Mouse (Mus musculus) liver, postnatal 0 days (tissue): ENCODE results near the gene Uqcc3. TPM values are rescaled to one million over a fixed set of nuclear protein-coding genes. Genes with fewer than 3 reads are reported as not detected.

Experiments
- ATAC-seq: fragments of 200-750 bp; cut with Nextera tagmentation; 2 replicates; pipeline ENCODE4 v1.8.0; 2017; ENCODE audit warnings: mild to moderate bottlenecking, moderate library complexity
- DNase-seq: peaks from one replicate; pipeline ENCODE4 v3.0.0-alpha.2; 2016
- H3K27ac ChIP-seq: fragments of 300-500 bp; sonication (generic); 2 replicates; pipeline ENCODE4 v1.5.1; 2014; ENCODE audit warnings: antibody characterized with exemption, moderate library complexity, mild to moderate bottlenecking, low read depth
- H3K27me3 ChIP-seq: fragments of 300-500 bp; sonication (generic); 2 replicates; pipeline ENCODE4 v1.6.1; 2014; ENCODE audit warnings: low read length, control low read depth, mixed read lengths; ENCODE audit not compliant: insufficient read depth
- H3K36me3 ChIP-seq: fragments of 300-500 bp; sonication (generic); replicated peaks from 2 replicates; pipeline ENCODE4 v1.6.1; 2014; ENCODE audit warnings: mild to moderate bottlenecking, control low read depth, low read length, moderate library complexity, mixed read lengths; ENCODE audit not compliant: insufficient read depth
- H3K4me1 ChIP-seq: fragments of 300-500 bp; sonication (generic); 2 replicates; pipeline ENCODE4 v1.6.1; 2014; ENCODE audit warnings: antibody characterized with exemption, mild to moderate bottlenecking, control low read depth; ENCODE audit not compliant: insufficient read depth
- H3K4me2 ChIP-seq: fragments of 300-500 bp; sonication (generic); 2 replicates; pipeline ENCODE4 v1.6.1; 2014; ENCODE audit warnings: low read depth, mild to moderate bottlenecking, low read length, moderate library complexity, mixed read lengths
- H3K4me3 ChIP-seq: fragments of 300-500 bp; sonication (generic); 2 replicates; pipeline ENCODE4 v1.5.1; 2014; ENCODE audit warnings: low read depth, low read length
- H3K9ac ChIP-seq: fragments of 300-500 bp; sonication (generic); replicated peaks from 2 replicates; pipeline ENCODE4 v1.6.1; 2014; ENCODE audit warnings: mild to moderate bottlenecking, moderate library complexity
- H3K9me3 ChIP-seq: fragments of 300-500 bp; sonication (generic); 2 replicates; pipeline ENCODE4 v1.6.1; 2016; ENCODE audit warnings: mild to moderate bottlenecking, control low read depth, low read length, mixed read lengths
- CTCF ChIP-seq: sonication (generic); IDR thresholded peaks from 2 replicates; pipeline ENCODE4 v1.5.1; 2016; ENCODE audit warnings: antibody characterized with exemption, low read depth
- EP300 ChIP-seq: IDR thresholded peaks from 2 replicates; pipeline ENCODE4 v1.6.1; 2016; ENCODE audit warnings: antibody characterized with exemption, low read depth, mild to moderate bottlenecking
- WGBS: fragments of 180-500 bp; shearing (Covaris S2); extraction: QIAGEN DNeasy Blood & Tissue Kit; methylation state at CpG from one replicate; pipeline ENCODE4 v1.1.7; 2014; ENCODE audit not compliant: insufficient replicate concordance; 5-methylcytosine and 5-hydroxymethylcytosine counted together
- polyA plus RNA-seq: library from polyadenylated mRNA; unstranded; fragments of >200 nt; fragmentation: Nextera tagmentation; extraction: Ambion mirVana; gene quantifications from 2 replicates; pipeline ENCODE4 v1.2.1, GENCODE M21; 2015

The Uqcc3 gene
- polyA plus RNA-seq, 1 experiment from 2014 or later: 48.6 TPM

DNA sequence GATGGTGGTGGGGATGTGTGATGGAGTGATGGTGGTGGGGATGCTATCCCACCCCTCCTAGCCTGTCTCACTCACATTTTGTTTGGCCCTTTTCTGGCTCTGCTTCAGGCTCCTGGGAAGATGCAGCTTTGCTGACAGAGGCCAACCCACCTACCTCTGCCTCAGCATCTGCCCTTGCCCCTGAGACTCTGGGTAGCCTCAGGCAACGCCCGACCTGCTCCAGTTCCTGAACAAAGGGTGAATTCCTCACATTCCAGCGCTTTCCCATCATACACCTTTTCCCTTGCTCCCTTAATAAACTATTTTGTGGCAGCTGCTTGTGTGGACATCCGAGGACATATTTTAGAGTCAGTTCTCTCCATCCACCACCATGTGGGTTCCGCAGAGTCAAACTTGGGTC, 32.4 kb downstream of the Uqcc3 start:
- 81% methylated on average over 5 of the region's 5 CpGs for WGBS
- ATAC-seq (no peak), DNase-seq (no peak)
- no peaks in the 10 kb centered on the region for H3K4me1 ChIP-seq
- no peaks in the 10 kb centered on the region for H3K27me3 ChIP-seq
- H3K4me3 ChIP-seq: no peak overlapping the region
- H3K36me3 ChIP-seq: peaks cover 20% of the 10 kb centered on the region
- TF ChIP-seq CTCF: no peak
- no peak for TF ChIP-seq EP300
- no peaks in the 10 kb centered on the region for H3K9me3 ChIP-seq
- no peak overlapping the region for H3K9ac ChIP-seq
- H3K4me2 ChIP-seq: no peak overlapping the region
- H3K27ac ChIP-seq: no peak overlapping the region

DNA sequence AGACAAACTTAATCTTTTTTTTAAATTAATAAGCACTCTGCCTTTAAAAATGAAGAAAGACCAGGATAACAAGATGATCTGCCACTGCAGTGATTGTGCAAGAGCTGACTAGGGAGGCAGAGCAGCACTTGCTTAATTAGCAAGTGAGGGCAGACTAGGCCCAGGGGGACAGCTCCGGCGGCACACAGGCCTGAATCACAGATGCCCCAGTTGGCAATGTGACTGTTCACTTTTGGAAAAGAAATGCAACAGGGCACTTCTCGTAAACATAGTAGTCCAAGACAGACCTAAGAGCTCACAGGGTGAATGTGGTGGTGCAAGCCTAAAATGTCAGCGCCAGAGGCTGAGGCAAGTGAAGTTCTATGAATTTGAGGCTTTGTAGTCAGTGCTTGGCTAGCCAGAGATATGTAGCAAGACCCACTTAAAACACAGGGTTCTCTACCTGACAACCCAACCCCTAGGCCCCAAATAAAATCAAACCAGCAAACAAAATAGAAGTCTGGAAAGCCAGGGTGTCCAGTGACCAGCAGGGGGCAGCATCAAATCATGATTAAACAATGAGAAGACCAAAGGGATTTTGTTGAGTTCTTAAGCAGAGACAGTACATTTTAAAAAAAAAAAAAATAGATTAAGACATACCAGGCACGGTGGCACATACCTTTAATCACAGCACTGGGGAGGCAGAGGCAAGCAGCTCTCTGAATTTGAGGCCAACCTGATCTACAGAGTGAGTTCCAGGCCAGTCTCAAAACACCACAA, 36.2 kb downstream of the Uqcc3 start:
- peak; percentile 83 for DNase-seq
- no peak overlapping the region for H3K9ac ChIP-seq
- WGBS: 55% methylated on average over 5 of the region's 5 CpGs
- H3K27me3 ChIP-seq: no peaks in the 10 kb centered on the region
- H3K4me3 ChIP-seq: no peak overlapping the region
- H3K4me2 ChIP-seq: no peak overlapping the region
- H3K27ac ChIP-seq: no peak overlapping the region
- peaks cover 15% of the 10 kb centered on the region for H3K4me1 ChIP-seq
- peak; percentile 22 for ATAC-seq
- H3K9me3 ChIP-seq: no peaks in the 10 kb centered on the region
- peaks cover 24% of the 10 kb centered on the region for H3K36me3 ChIP-seq
- TF ChIP-seq EP300 (no peak), CTCF (peak; percentile 82)

GRCm38 (mm10) chr19:8842961-8843360, 37.8 kb downstream of the Uqcc3 start:
- ATAC-seq: no peak
- TF ChIP-seq EP300: no peak
- no peak for TF ChIP-seq CTCF
- Histone ChIP-seq H3K9ac (no peak overlapping the region), H3K4me3 (no peak overlapping the region), H3K9me3 (no peaks in the 10 kb centered on the region), H3K27me3 (no peaks in the 10 kb centered on the region), H3K27ac (no peak overlapping the region), H3K4me2 (no peak overlapping the region), H3K36me3 (peaks cover 24% of the 10 kb centered on the region), H3K4me1 (peaks cover 28% of the 10 kb centered on the region)
- WGBS: 74% methylated on average over 6 of the region's 6 CpGs
- DNase-seq: no peak

GRCm38 (mm10) chr19:8841012-8841411, 39.7 kb downstream of the Uqcc3 start:
- peak overlapping the region; percentile 82 for H3K9ac ChIP-seq
- 83% methylated on average over 7 of the region's 7 CpGs for WGBS
- no peaks in the 10 kb centered on the region for H3K27me3 ChIP-seq
- H3K9me3 ChIP-seq: no peaks in the 10 kb centered on the region
- H3K36me3 ChIP-seq: peaks cover 5% of the 10 kb centered on the region
- DNase-seq: no peak
- TF ChIP-seq CTCF: no peak
- TF ChIP-seq EP300: no peak
- H3K27ac ChIP-seq: peak overlapping the region; percentile 71; the same call in 1 of the 2 replicates
- H3K4me3 ChIP-seq: peak overlapping the region; percentile 69
- ATAC-seq: no peak
- peak overlapping the region; percentile 93 for H3K4me2 ChIP-seq
- peaks cover 32% of the 10 kb centered on the region for H3K4me1 ChIP-seq

DNA sequence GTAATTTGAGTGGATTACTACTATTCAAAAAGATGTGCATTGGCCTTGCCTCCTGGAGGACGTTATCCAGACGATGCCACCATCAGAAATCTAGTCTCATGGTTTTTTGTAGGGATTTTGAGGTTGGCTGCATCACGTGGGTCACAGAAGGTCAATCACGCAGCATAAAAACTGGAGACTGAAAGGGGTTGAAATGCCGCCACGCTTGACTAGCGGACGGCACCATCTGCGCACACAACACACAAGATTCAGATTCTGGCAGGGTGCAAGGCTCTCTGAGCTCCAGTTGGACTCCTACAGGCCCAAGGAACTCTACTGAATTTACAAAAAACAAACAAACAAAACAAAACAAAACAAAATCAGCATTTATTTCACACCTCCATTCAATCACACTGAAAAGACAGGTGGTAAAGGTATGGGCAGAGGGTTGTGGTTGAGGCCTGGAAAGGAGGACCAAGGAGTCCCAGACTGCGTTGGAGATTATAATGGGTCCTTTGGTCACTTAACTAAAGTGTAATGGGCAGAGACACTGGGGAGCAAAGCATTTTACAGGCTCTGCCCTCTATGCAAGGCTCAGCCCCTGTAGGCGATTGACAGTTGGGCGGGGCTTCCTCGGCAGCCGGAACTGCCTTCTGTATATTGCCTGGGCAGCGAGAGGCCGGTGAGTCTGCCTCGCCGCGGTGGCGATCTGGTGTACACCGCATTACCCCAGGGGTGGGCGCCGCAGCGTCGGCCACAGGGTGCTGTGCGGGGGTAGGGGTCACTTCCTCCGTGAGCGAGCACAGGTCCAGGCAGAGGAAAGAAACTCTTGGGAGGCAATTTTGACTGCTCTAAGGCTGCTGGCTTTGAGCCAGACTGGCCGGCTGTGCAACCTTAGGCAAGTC, 40.6 kb downstream of the Uqcc3 start:
- H3K4me2 ChIP-seq: peak overlapping the region; percentile 93
- peaks cover 7% of the 10 kb centered on the region; the same call in 1 of the 2 replicates for H3K36me3 ChIP-seq
- peak overlapping the region; percentile 82 for H3K9ac ChIP-seq
- TF ChIP-seq CTCF (0 out of 2 replicates have a peak, but pooled peaks have one; percentile 3), EP300 (no peak)
- no peaks in the 10 kb centered on the region for H3K27me3 ChIP-seq
- peak overlapping the region; percentile 71 for H3K27ac ChIP-seq
- WGBS: 27% methylated on average over 29 of the region's 29 CpGs
- DNase-seq (peak; percentile 85), ATAC-seq (peak; percentile 68)
- H3K4me3 ChIP-seq: peak overlapping the region; percentile 69
- no peaks in the 10 kb centered on the region for H3K9me3 ChIP-seq
- peaks cover 32% of the 10 kb centered on the region for H3K4me1 ChIP-seq
